Mouse (Mus musculus) lung, embryonic 14.5 days (tissue): ENCODE measurements around the gene Ankrd9. TPM values are rescaled to one million over a fixed set of nuclear protein-coding genes. Genes with fewer than 3 reads are reported as not detected.
A peak's percentile ranks its signal among the peaks of the same experiment; 100 is the strongest.

Experiments used
- ATAC-seq: fragments of 200-750 bp; cut with Nextera tagmentation; 2 replicates; pipeline ENCODE4 v1.8.0; 2017; ENCODE audit warnings: mild to moderate bottlenecking, moderate TSS enrichment, moderate library complexity; ENCODE audit not compliant: insufficient read depth
- DNase-seq: peaks from one replicate; pipeline ENCODE4 v3.0.0-alpha.2; 2015
- H3K27ac ChIP-seq: fragments of 300-500 bp; sonication (generic); 2 replicates; pipeline ENCODE4 v1.5.1; 2014; ENCODE audit warnings: low read depth, mild to moderate bottlenecking, moderate library complexity
- H3K27me3 ChIP-seq: fragments of 300-500 bp; sonication (generic); 2 replicates; pipeline ENCODE4 v1.6.1; 2014; ENCODE audit warnings: low read length, control low read depth; ENCODE audit not compliant: insufficient read depth
- H3K36me3 ChIP-seq: fragments of 300-500 bp; sonication (generic); 2 replicates; pipeline ENCODE4 v1.6.1; 2014; ENCODE audit warnings: control low read depth; ENCODE audit not compliant: insufficient read depth
- H3K4me1 ChIP-seq: fragments of 300-500 bp; sonication (generic); 2 replicates; pipeline ENCODE4 v1.6.1; 2014; ENCODE audit warnings: antibody characterized with exemption, control low read depth; ENCODE audit not compliant: insufficient read depth
- H3K4me2 ChIP-seq: fragments of 300-500 bp; sonication (generic); 2 replicates; pipeline ENCODE4 v1.6.1; 2014; ENCODE audit warnings: mild to moderate bottlenecking
- H3K4me3 ChIP-seq: fragments of 300-500 bp; sonication (generic); 2 replicates; pipeline ENCODE4 v1.5.1; 2014; ENCODE audit warnings: low read depth, low read length
- H3K9ac ChIP-seq: fragments of 300-500 bp; sonication (generic); 2 replicates; pipeline ENCODE4 v1.6.1; 2014
- H3K9me3 ChIP-seq: fragments of 300-500 bp; sonication (generic); 2 replicates; pipeline ENCODE4 v1.6.1; 2016; ENCODE audit warnings: low read depth, low read length, control low read depth
- CTCF ChIP-seq: IDR thresholded peaks from 2 replicates; pipeline ENCODE4 v1.5.1; 2016; ENCODE audit warnings: antibody characterized with exemption, low read depth
- WGBS: fragments of 180-500 bp; shearing (Covaris S2); extraction: QIAGEN DNeasy Blood & Tissue Kit; methylation state at CpG from one replicate; pipeline ENCODE4 v1.1.7; 2014; 5-methylcytosine and 5-hydroxymethylcytosine counted together
- polyA plus RNA-seq: library from polyadenylated mRNA; unstranded; fragments of >200 nt; fragmentation: Nextera tagmentation; extraction: Ambion mirVana; gene quantifications from 2 replicates; pipeline ENCODE4 v1.2.1, GENCODE M21; 2014

Ankrd9 gene
- polyA plus RNA-seq = 11.2 and 14.2 TPM in 2 replicates

DNA sequence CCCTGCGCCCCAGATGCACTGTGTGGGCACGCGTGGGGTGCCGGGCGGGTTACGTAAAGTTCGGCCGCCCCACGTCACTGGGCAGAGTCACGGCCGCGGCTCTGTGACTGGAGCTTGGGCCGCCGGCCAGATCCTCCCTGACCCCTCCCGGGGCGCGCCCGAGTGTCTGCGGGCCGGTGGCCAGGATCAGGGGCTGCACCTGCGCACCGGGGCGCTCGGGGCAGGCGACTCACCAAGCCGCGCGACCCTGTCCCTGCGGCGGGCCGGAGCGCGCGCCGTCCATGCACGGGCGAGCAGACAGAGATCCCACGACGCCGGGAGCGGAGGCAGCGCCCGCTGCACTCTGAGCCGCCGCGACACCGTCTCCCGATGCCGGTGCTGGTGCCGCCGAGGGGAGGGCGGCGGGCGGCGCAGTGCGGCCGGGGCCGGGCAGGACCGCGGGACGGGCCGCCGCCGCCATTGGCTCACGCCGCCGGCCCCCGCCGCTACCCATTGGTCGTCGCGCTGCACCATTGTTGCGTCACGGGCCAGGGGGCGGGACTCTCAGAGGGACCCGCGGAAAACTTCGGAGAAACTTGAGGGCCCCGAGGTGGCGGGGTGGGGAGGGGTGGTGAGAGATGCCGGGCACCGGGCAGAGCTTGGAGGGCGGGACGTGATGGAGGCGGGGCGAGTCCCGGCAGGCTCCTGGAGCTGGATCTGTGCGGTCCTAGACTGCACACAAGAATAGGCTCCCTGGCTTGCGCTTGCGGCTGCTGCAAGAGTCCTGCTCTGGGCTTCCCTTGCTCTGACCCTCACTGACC, at the start of gene Ankrd9:
Gene Ankrd9, minus strand, starts transcription at position 434 of the 800 bp plus-strand sequence.
- peak; percentile 97 for ATAC-seq
- H3K27ac ChIP-seq = peak within 1 kb of the TSS; percentile 80
- peak within 1 kb of the TSS; percentile 97 for H3K4me2 ChIP-seq
- H3K9me3 ChIP-seq = no peaks in the 10 kb centered on the region
- H3K4me3 ChIP-seq = peak within 1 kb of the TSS; percentile 85
- DNase-seq = peak; percentile 98
- no peak for TF ChIP-seq CTCF
- no peaks in the 10 kb centered on the region for H3K27me3 ChIP-seq
- peak within 1 kb of the TSS; percentile 79 for H3K9ac ChIP-seq
- WGBS = under 1% methylated on average over 56 of the region's 90 CpGs
- no peaks in the 10 kb centered on the region; the same call in 1 of the 2 replicates for H3K4me1 ChIP-seq
- peaks cover 26% of the 10 kb centered on the region for H3K36me3 ChIP-seq

DNA sequence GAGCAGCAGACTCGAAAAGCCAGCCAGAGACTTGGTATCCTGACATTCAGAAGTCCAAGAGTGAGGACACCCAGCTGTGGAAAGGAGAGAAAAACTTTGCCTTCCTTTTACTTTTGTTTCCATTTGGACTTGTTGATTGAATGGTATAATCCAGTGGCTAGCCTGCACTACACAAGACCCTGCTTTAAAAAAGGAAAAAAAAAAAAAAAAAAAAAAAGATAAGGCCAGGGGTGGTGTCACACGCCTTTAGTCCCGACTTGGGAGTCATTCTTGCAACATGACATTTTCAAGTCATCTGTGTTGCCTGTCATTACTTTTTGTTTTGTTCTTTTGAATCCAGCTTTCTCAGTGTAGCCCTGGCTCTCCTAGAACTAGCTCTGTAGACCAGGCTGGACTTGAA, 42.7 kb upstream of the Ankrd9 start:
- Histone ChIP-seq H3K36me3 (no peaks in the 10 kb centered on the region), H3K4me2 (no peak overlapping the region), H3K9me3 (no peaks in the 10 kb centered on the region), H3K9ac (no peak overlapping the region), H3K27ac (no peak overlapping the region), H3K4me1 (no peaks in the 10 kb centered on the region), H3K4me3 (no peak overlapping the region), H3K27me3 (no peaks in the 10 kb centered on the region)
- no peak for DNase-seq
- no peak for TF ChIP-seq CTCF
- WGBS = 54% methylated on average over 3 of the region's 3 CpGs
- no peak for ATAC-seq

DNA sequence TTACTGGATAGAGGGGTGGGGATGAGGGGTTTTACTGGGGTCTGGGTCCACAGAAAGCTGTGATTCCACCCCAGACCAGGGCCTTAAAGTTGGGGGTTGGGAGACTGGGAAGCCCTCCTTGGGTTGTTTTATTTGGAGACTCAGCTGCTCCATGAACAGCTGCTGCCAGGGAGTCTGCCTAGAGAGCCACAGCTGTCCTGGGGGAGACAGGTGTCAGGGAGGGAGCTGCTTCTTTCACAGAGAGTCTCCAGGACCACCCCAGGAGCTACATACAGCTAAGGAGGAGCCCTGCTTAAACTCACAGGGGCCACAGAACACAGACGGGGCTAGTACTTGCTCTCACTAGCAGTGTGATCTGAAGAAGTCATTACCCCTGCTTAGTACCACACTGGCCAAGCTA, 42.3 kb upstream of the Ankrd9 start:
- Histone ChIP-seq H3K4me1 (no peaks in the 10 kb centered on the region), H3K9me3 (no peaks in the 10 kb centered on the region), H3K27ac (no peak overlapping the region), H3K36me3 (no peaks in the 10 kb centered on the region), H3K27me3 (no peaks in the 10 kb centered on the region), H3K4me3 (no peak overlapping the region), H3K4me2 (no peak overlapping the region), H3K9ac (no peak overlapping the region)
- no peak for ATAC-seq
- no peak for DNase-seq
- WGBS = 22% methylated on average over 1 of the region's 1 CpGs
- TF ChIP-seq CTCF = no peak

DNA sequence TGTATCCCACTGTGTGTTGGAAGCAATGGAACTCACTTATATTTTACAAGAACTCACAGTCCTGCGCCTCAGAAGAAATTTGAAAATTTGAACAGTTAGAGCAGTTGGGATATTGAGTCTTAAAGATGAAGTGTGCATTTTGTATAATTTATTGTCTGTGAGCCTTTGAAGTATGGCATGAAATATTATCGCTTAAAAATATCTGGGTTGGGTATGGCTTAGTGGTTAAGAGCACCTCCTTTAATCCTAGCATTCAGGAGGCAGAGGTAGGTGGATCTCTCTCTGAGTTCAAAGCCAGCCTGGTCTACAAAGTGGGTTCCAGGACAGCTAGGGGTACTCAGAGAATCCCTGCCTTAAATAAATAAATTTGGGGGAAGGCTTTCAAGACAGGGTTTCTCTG, 40.2 kb upstream of the Ankrd9 start:
- H3K4me1 ChIP-seq = no peaks in the 10 kb centered on the region
- H3K27ac ChIP-seq = no peak overlapping the region
- H3K9ac ChIP-seq = no peak overlapping the region
- DNase-seq (no peak), ATAC-seq (no peak)
- 84% methylated on average over 2 of the region's 2 CpGs for WGBS
- no peaks in the 10 kb centered on the region for H3K27me3 ChIP-seq
- no peak for TF ChIP-seq CTCF
- H3K9me3 ChIP-seq = no peaks in the 10 kb centered on the region
- H3K4me2 ChIP-seq = no peak overlapping the region
- no peaks in the 10 kb centered on the region for H3K36me3 ChIP-seq
- H3K4me3 ChIP-seq = no peak overlapping the region

DNA sequence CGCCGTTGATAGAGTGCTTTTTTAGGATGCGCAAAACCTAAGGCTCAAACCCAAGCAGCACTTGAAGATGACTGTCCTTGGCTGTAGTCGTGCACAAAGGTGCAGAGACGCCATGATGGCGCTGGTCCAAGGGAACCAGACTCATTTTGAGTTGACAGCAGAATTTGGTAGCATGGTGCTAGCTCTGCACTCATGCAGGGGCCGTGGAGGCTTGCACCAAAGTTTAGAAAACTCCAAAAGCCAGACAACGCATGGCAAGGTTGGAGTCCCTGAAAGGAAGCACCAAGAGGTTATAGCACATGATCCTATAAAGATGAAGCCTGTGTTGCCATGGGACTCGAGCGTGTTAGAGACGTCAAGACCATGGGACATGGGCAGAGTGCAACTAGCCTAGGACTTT, 39.2 kb upstream of the Ankrd9 start:
- Histone ChIP-seq H3K4me1 (no peaks in the 10 kb centered on the region), H3K4me2 (no peak overlapping the region), H3K27ac (no peak overlapping the region), H3K9me3 (no peaks in the 10 kb centered on the region), H3K27me3 (no peaks in the 10 kb centered on the region), H3K4me3 (no peak overlapping the region), H3K36me3 (no peaks in the 10 kb centered on the region), H3K9ac (no peak overlapping the region)
- 90% methylated on average over 11 of the region's 11 CpGs for WGBS
- DNase-seq (no peak), ATAC-seq (no peak)
- no peak for TF ChIP-seq CTCF

DNA sequence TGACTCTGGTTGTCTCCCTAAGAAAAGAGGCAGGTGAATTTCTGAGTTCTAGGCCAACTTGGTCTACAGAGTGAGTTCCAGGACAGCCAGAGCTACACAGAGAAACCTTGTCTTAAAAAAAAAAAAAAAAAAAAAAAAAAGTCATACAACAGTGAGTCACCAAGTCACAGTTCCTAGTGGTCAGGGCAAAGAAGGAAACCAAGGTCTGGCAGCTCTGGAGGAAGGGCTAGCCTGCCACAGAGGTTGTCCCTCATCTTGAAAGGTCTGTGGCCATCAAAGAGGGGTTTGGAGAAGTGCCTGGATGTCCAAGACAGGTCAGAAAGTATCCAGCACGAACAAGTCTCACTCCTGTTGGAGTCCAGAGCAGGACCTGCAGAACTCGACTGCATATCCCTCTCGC, 38.0 kb upstream of the Ankrd9 start:
- TF ChIP-seq CTCF = no peak
- Histone ChIP-seq H3K9ac (no peak overlapping the region), H3K4me2 (no peak overlapping the region), H3K27ac (no peak overlapping the region), H3K27me3 (no peaks in the 10 kb centered on the region), H3K4me3 (no peak overlapping the region), H3K36me3 (no peaks in the 10 kb centered on the region), H3K9me3 (no peaks in the 10 kb centered on the region), H3K4me1 (no peaks in the 10 kb centered on the region)
- WGBS = 80% methylated on average over 3 of the region's 3 CpGs
- ATAC-seq = no peak
- DNase-seq = no peak

DNA sequence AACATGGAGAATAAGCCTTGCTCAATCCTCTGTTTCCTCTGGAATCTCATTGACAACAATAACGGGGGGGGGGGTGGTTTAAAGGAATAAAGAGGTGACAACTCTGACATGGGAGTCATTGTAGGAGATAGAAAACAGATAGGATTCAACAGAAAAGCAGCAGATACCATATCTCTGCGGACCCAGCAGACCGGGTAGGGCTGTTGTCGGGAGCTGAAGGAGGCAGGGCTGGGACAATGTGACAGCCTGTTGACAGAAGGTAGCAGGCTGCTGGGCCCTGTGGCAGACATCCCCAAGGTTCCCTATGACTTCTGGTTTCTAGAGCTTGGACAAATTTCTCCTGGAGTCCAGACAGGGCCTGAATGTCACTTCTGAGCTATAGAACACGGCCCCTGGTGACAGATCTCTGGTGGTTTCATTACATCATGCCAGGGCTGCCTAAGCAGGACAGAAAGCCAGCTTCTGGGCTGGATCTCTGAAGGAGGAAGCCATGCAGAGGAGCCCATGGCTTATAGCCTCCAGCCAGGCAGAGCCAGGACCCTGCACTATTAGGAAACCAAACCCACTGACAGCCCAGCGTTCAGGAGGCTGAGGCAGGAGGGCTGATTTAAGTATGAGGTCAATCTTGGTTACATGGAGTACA, 30.9 kb upstream of the Ankrd9 start:
- H3K4me1 ChIP-seq = peaks cover 15% of the 10 kb centered on the region
- no peak overlapping the region for H3K9ac ChIP-seq
- H3K4me2 ChIP-seq = no peak overlapping the region
- H3K27ac ChIP-seq = peak overlapping the region; percentile 63; the same call in 1 of the 2 replicates
- no peaks in the 10 kb centered on the region for H3K36me3 ChIP-seq
- no peak overlapping the region for H3K4me3 ChIP-seq
- no peak for TF ChIP-seq CTCF
- no peaks in the 10 kb centered on the region for H3K27me3 ChIP-seq
- DNase-seq (peak; percentile 33), ATAC-seq (peak; percentile 28; the same call in 1 of the 2 replicates)
- H3K9me3 ChIP-seq = no peaks in the 10 kb centered on the region
- 42% methylated on average over 6 of the region's 6 CpGs for WGBS
